Mouse (Mus musculus) monocyte, adult 2 months (primary cell): ENCODE results near the gene Phtf1.

Source experiments
- DNase-seq, 2 experiments: peaks; one replicate each; pipeline ENCODE4 v3.0.0; 2022; ENCODE audit warnings: low spot score in 2 of 2, low read depth in 1 of 2

Phtf1 gene

DNA sequence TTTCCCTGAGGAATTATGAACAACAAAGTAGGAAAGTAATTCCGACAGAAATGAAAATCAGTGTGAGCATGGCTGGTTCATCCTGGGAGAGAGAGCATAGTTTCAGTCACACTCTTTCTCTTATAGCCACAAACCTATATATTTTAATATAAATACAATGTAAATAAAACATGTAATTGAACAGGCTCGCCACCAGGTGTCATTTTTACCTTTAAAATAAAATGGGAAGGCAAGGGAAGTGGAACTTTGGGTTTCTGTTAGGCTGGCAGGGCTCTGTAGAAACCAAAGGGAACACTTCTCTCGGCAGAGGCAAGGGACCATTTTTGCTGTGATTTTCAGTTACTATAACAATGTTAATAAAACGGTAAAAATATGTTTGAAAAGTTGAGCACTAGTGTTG is 51.5 kb downstream of the Phtf1 start:
- no peak for DNase-seq

DNA sequence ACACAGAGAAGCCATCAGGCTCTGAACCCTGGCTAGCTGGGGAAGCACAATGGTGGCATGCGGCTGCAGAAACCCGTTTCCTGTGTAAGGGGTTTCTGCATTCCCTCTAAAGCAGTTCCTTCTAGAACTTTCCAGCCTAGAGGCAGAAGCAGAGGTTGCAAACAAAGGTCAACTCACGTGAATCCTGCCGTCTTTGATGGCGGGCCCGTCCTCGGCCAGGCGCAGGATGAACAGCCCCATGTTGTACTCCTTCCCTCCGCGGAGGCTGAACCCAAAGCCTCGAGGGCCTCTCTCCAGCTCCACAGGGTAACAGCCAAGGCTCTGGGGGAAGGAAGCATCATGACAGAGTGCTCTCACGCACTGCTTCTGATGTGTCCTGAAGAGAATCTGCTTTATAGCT is 52.2 kb downstream of the Phtf1 start:
- DNase-seq, result no peak

DNA sequence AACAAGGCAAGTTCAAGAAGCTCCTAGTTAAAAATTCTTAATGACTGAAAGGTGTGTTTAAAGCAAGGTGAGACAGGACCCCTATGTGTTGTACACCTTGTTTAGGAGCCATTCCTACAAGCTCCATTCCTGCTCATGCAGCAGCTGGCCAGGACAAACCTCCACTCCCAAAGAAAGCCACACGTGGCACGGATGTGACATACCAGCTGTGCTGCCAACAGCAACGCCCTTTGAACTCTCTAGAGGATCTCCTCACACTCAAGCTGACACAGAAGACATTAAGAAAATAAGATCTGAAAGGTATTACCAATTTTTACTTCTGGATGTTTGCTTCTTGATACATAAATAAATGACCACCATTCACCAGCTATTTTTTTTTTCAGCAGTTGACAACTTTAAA is 59.0 kb downstream of the Phtf1 start:
- DNase-seq, result no peak

DNA sequence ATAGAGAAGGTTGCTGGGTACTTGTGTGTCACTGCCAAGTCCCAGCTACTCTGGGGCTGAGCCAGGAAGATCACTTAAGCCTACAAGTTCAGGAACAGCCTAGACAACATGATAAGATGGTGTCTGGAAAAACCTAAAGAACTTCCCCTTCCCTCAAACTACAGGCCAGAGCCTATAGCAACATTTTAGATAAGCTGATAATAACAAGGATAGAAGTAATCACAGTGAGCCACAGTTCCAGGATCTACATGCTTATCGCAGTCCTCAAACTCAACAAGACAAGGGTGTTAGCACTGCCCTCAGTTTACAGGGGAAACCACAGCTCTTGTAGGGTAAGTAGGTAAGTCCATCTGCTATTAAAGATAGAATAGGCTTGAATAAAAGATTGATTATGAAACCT is 64.2 kb downstream of the Phtf1 start:
- no peak for DNase-seq

DNA sequence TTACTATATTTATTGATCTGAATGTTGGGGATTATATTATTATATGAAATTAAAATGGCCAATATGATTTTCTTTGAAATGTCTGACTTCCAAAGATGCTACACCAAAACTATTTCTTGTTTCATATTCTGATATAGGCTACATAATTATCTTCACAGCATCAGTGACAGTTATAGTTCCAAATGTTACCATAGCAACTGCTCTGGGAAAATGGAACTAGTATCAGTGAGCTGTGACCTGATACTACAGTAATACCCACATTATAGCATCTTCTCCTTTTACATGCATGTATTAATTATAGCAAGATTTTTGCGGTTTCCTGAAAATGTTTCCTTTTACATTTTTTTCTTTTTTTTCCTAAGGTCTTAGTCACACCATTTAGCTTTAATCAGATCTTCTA is 64.8 kb downstream of the Phtf1 start:
- no peak for DNase-seq

DNA sequence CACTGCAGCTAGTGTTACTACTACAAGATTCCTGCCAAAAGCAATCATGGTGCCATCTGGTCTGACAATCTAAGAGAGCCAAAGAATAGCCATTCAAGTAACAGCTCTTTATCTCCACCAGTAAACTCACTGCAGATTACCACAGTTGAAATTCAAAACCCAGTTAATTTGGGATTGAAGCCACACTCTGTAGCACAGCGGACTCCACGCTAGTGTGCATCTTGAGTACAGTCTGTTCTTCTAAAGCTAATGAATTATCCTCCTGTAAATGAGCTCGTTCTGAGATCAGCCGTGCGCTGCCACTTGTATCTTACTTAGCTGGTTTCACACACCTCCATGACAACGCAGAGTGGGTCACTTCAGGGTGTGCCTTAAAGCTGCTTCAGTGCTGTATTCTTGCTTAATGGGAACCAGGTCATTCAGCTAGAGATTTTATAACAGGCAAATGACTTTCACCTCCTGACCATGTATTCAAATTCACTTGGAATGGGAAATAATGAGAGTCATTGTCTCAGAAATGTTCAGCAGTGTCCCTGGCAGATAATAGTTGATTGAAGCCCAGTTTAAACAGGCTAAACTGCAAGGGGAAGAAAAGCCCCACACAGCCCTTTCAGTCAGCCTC is 91.2 kb downstream of the Phtf1 start:
- no peak for DNase-seq

DNA sequence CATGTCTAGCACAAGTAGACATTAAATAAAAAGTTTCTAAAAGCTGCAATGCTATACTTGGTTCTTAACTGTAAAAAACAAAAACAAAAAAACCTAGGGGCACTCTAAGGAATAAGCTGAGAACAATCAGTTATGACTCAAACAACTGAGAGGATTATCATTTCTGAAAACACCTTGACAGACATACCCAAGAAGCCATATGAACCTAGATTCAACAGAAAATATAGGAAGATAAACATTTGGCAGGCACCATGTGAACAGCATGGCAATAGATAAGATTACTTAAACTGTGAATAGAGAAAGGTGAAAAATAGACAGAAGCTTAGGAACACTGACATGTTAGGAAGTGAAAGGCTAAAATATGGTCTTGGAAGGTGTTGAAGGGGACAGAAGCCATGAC is 101.5 kb downstream of the Phtf1 start:
- DNase-seq, result no peak
